Mouse (Mus musculus): Measurements from ENCODE around the gene Irx3. TPM values are rescaled to one million over a fixed set of nuclear protein-coding genes. Genes with fewer than 3 reads are reported as not detected.

Gene Irx3
- polyA plus RNA-seq, 1 experiment from 2014 or later, result 16.1 TPM

DNA sequence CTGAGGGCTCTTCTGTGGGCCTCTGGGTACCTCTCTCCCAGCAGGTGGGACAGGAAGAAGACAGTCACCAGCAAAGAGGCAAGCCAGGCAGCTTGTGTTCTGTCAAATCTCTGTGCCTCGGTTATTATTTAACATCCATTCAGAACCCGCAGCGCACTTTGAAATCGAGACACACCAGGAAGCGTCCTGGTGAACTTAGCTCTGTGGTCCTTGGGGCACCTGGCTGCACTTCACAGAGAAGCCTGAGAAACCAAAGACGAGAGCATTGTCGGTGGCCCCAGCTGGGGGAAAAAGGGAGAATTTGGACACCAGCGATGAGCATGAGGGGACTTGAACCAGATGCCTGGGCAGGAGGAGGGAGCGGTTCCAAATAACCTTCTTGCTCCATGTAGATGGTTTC is 46.8 kb downstream of the Irx3 start:
- H3K27me3 ChIP-seq (ENCODE audit: control insufficient read depth, insufficient read depth, low read length), result no peaks in the 10 kb centered on the region
- no peak overlapping the region for H3K27ac ChIP-seq (ENCODE audit: low read depth, low read length)
- DNase-seq (ENCODE audit: low spot score), result no peak
- no peaks in the 10 kb centered on the region for H3K36me3 ChIP-seq (ENCODE audit: control insufficient read depth, insufficient read depth, low read length)
- no peaks in the 10 kb centered on the region for H3K9me3 ChIP-seq (ENCODE audit: control insufficient read depth, low read length)
- no peak overlapping the region for H3K4me3 ChIP-seq (ENCODE audit: low read depth, low read length)
- ATAC-seq (ENCODE audit: insufficient read depth, low FRiP score, low TSS enrichment), result no peak
- no peaks in the 10 kb centered on the region for H3K4me1 ChIP-seq (ENCODE audit: control insufficient read depth, insufficient read depth, low read length)
- WGBS, result 91% methylated on average over 9 of the region's 9 CpGs
- no peak overlapping the region for H3K4me2 ChIP-seq (ENCODE audit: low read depth)
- H3K9ac ChIP-seq (ENCODE audit: low read length), result no peak overlapping the region

GRCm38 (mm10) chr8:91750794-91751125 is 51.1 kb downstream of the Irx3 start:
- no peak overlapping the region for H3K4me2 ChIP-seq (ENCODE audit: low read depth)
- H3K27me3 ChIP-seq (ENCODE audit: control insufficient read depth, insufficient read depth, low read length), result no peaks in the 10 kb centered on the region
- H3K9me3 ChIP-seq (ENCODE audit: control insufficient read depth, low read length), result no peaks in the 10 kb centered on the region
- no peak overlapping the region for H3K27ac ChIP-seq (ENCODE audit: low read depth, low read length)
- H3K9ac ChIP-seq (ENCODE audit: low read length), result no peak overlapping the region
- H3K4me1 ChIP-seq (ENCODE audit: control insufficient read depth, insufficient read depth, low read length), result 0 out of 2 replicates have a peak, but pooled peaks cover 3% of the 10 kb centered on the region
- H3K36me3 ChIP-seq (ENCODE audit: control insufficient read depth, insufficient read depth, low read length), result no peaks in the 10 kb centered on the region
- no peak for DNase-seq (ENCODE audit: low spot score)
- ATAC-seq (ENCODE audit: insufficient read depth, low FRiP score, low TSS enrichment), result no peak
- WGBS, result 89% methylated on average over 7 of the region's 7 CpGs
- no peak overlapping the region for H3K4me3 ChIP-seq (ENCODE audit: low read depth, low read length)

- H3K36me3 ChIP-seq (ENCODE audit: control insufficient read depth, insufficient read depth, low read length), result no peaks in the 10 kb centered on the region
- 89% methylated on average over 15 of the region's 15 CpGs for WGBS
- ATAC-seq (ENCODE audit: insufficient read depth, low FRiP score, low TSS enrichment) (no peak), DNase-seq (ENCODE audit: low spot score) (no peak)
- no peaks in the 10 kb centered on the region for H3K27me3 ChIP-seq (ENCODE audit: control insufficient read depth, insufficient read depth, low read length)
- H3K9ac ChIP-seq (ENCODE audit: low read length), result no peak overlapping the region
- H3K27ac ChIP-seq (ENCODE audit: low read depth, low read length), result no peak overlapping the region
- H3K4me3 ChIP-seq (ENCODE audit: low read depth, low read length), result no peak overlapping the region
- H3K9me3 ChIP-seq (ENCODE audit: control insufficient read depth, low read length), result no peaks in the 10 kb centered on the region
- H3K4me1 ChIP-seq (ENCODE audit: control insufficient read depth, insufficient read depth, low read length), result 0 out of 2 replicates have a peak, but pooled peaks cover 3% of the 10 kb centered on the region
- no peak overlapping the region for H3K4me2 ChIP-seq (ENCODE audit: low read depth)
Observed at GRCm38 (mm10) chr8:91750096-91750793, 51.6 kb downstream of the Irx3 start.

- H3K4me3 ChIP-seq (ENCODE audit: low read depth, low read length), result no peak overlapping the region
- H3K27me3 ChIP-seq (ENCODE audit: control insufficient read depth, insufficient read depth, low read length), result no peaks in the 10 kb centered on the region
- no peak for DNase-seq (ENCODE audit: low spot score)
- no peaks in the 10 kb centered on the region for H3K9me3 ChIP-seq (ENCODE audit: control insufficient read depth, low read length)
- H3K36me3 ChIP-seq (ENCODE audit: control insufficient read depth, insufficient read depth, low read length), result no peaks in the 10 kb centered on the region
- no peak overlapping the region for H3K27ac ChIP-seq (ENCODE audit: low read depth, low read length)
- H3K4me1 ChIP-seq (ENCODE audit: control insufficient read depth, insufficient read depth, low read length), result 0 out of 2 replicates have a peak, but pooled peaks cover 3% of the 10 kb centered on the region
- WGBS, result 62% methylated on average over 5 of the region's 5 CpGs
- no peak overlapping the region for H3K4me2 ChIP-seq (ENCODE audit: low read depth)
- no peak for ATAC-seq (ENCODE audit: insufficient read depth, low FRiP score, low TSS enrichment)
- no peak overlapping the region for H3K9ac ChIP-seq (ENCODE audit: low read length)
Observed at GRCm38 (mm10) chr8:91749412-91749811, 52.5 kb downstream of the Irx3 start.
